Mouse (Mus musculus) embryonic stem cell, embryonic (primary cell): ENCODE results near the gene Ahdc1.

ENCODE experiments used
- CTCF ChIA-PET, 4 experiments: fragments of 300-600 bp in 2 of 4; fragments of 350-600 bp in 2 of 4; sonication (Branson Sonifier 250); formaldehyde crosslinking; loops; one replicate each; lab custom pipeline; 2022; ENCODE audit warnings: inconsistent platforms in 2 of 4; lab: Charles Lee
- POLR2A ChIA-PET, 4 experiments: fragments of 300-600 bp in 2 of 4; fragments of 350-600 bp in 2 of 4; sonication (Branson Sonifier 250); formaldehyde crosslinking; loops; one replicate each; lab custom pipeline; 2022; ENCODE audit warnings: antibody characterized with exemption in 4 of 4, inconsistent platforms in 1 of 4; lab: Charles Lee

Ahdc1 gene

DNA sequence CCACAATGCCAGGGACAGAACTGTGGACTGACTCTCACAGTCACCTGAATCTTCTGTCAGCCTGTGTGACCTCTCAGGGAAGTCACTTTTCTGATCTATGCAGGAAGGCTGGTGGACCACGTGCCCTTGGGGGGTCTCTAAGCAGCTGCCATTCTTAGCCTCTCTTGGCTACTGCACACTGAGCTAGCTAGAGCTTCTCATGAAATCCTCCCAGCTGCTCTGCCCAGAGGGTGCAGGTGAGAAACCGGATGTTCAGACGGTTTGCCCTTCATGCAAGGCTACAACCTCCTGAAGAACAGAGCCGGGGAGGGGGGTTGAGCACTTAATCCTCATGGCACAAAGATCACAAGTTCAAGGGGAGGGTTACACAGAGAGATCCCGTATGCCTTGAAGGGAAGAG, 33.5 kb upstream of the Ahdc1 start:
- POLR2A ChIA-PET = interaction anchor here in 2 of 4 experiments (0.6 to 1.5 kb wide), 5 partner anchors 9 to 154 kb away, joined by 3 to 5 read pairs (median 3); no protein-coding TSS in a partner anchor

DNA sequence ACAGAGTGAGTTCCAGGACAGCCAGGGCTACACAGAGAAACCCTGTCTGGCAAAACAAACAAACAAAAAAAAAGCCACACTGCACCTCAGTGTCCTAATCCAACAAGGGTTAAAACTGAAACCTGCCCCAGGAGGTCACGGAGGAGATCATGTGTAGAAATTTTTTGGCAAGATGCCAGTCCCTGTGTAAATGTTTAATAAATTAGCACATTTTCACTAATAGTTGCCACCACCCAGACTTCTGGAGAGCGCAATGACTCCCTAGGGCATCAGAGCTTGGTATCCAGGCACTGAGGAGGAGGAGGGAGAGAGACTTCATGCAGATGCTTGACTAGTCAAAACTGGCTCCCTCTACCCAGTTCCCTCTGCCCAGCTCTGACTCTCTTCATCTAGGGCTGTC, 31.9 kb upstream of the Ahdc1 start:
- ChIA-PET CTCF (interaction anchor here in 2 of 4 experiments (0.7 to 1.0 kb wide), 2 partner anchors 13 to 21 kb away, joined by 3 to 5 read pairs; no protein-coding TSS in a partner anchor), POLR2A (interaction anchor here in 3 of 4 experiments (0.6 to 1.7 kb wide), 9 partner anchors 11 to 754 kb away, joined by 3 to 6 read pairs (median 3); partner anchors contain the start of gene Wdtc1 (in 1 of the 3))

More for the DNA sequence above, 33.5 kb upstream of the Ahdc1 start:
- CTCF ChIA-PET = interaction anchor here in 1 of 4 experiments (1.1 kb wide), 1 partner anchor 32 kb away, joined by 4 read pairs; no protein-coding TSS in a partner anchor

DNA sequence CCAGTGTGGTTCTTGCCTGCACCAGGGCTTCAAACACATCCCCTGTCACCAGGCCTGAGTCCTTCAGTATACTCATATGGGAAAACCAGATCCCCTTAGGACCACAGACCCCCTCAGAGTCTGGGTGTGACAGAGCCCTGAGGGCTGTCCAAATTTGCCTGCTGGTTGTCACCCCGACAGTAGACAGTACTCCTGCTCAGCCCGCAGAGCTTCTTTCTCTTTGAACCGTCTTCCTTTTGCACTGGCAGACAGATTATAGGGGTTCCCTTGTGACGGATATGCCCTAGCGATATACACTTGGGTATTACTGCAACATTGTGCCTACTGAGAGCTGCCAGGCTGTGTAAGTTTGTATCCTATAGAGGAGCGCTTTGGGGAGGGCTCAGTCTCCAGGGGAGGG, 29.4 kb upstream of the Ahdc1 start:
- CTCF ChIA-PET = interaction anchor here in 3 of 4 experiments (0.6 to 1.2 kb wide), 5 partner anchors 10 to 36 kb away, joined by 3 to 16 read pairs (median 3); no protein-coding TSS in a partner anchor
- POLR2A ChIA-PET = interaction anchor here in 3 of 4 experiments (0.9 to 5.8 kb wide), 20 partner anchors 8 to 372 kb away, joined by 3 to 42 read pairs (median 4); partner anchors contain the start of genes Fam76a (in 1 of the 3), Fgr (in 1 of the 3) and Wdtc1 (in 1 of the 3)

DNA sequence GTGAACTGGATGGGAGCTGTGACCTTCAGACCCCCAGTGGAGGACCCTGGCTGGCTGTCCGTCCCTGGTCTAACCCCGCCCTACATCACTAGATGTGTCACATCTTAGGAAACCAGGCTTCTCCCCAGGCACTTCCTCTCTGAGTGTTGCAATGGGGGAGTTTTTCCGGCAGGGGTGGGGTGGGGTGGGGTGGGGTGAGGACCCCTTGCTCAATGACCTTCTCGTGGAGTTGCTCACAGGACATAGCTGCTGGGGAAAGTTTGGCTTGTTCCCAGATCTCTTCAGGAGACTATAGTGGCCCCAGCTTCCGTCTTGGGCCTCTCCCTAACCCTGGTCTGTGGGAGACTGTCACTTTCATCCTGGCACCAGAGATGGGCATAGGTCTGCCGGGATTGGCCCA, 28.1 kb upstream of the Ahdc1 start:
- CTCF ChIA-PET = interaction anchor here in 3 of 4 experiments (0.6 to 3.6 kb wide), 8 partner anchors 10 to 218 kb away, joined by 3 to 16 read pairs (median 6); no protein-coding TSS in a partner anchor

DNA sequence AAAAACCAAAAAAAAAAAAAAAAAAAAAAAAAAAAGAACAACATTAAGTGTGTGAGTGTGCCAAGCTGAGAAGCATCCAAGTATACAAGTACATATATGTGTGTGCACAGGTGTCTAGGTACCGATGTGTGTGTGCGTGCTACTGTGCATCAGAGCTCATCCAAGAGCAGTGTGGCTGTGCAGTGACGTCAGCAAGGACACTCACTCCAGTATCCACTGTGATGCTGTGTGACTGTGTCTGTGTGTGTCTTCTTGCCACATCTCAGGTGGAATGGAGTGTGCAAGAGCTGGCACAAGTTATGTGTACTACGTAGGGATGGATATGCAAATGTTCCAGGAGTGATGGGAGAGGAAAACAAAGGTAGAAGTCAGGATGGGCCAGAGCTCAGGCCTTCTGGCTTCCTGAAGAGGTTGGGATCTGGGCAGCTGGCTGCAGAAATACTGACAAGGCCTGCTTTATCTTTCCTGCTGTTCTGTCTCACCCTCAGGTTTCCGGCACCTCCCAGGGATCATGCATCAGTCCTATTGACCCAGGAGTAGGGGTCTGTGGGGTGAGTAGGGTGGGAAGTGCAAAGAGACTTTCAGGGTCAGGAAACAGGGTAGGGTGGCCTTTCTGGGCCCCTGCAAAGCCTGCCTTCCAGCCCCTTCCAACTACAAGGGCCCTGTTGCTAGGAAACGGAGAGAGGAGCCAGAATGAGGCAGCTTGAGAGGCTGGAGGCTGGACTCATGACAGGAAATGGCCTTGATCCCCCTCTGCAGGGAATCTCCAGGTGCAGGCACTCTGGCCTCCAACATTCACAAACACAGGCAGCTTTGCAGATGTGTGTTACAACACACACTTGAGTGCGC, 27.2 kb upstream of the Ahdc1 start:
- ChIA-PET POLR2A (interaction anchor here (0.5 to 5.8 kb wide), 39 partner anchors 8 to 1299 kb away, joined by 3 to 42 read pairs (median 4); partner anchors contain the start of genes Fgr (in 2 of the 4), Stx12 (in 1 of the 4) and Wdtc1 (in 1 of the 4)), CTCF (interaction anchor here (0.5 to 3.6 kb wide), 17 partner anchors 9 to 466 kb away, joined by 3 to 16 read pairs (median 3); partner anchors contain the start of gene Fgr (in 1 of the 4))

More for the DNA sequence above, 28.1 kb upstream of the Ahdc1 start:
- POLR2A ChIA-PET = interaction anchor here (0.5 to 5.8 kb wide), 28 partner anchors 8 to 672 kb away, joined by 3 to 42 read pairs (median 5); partner anchors contain the start of genes Fgr (in 2 of the 4) and Stx12 (in 1 of the 4)

DNA sequence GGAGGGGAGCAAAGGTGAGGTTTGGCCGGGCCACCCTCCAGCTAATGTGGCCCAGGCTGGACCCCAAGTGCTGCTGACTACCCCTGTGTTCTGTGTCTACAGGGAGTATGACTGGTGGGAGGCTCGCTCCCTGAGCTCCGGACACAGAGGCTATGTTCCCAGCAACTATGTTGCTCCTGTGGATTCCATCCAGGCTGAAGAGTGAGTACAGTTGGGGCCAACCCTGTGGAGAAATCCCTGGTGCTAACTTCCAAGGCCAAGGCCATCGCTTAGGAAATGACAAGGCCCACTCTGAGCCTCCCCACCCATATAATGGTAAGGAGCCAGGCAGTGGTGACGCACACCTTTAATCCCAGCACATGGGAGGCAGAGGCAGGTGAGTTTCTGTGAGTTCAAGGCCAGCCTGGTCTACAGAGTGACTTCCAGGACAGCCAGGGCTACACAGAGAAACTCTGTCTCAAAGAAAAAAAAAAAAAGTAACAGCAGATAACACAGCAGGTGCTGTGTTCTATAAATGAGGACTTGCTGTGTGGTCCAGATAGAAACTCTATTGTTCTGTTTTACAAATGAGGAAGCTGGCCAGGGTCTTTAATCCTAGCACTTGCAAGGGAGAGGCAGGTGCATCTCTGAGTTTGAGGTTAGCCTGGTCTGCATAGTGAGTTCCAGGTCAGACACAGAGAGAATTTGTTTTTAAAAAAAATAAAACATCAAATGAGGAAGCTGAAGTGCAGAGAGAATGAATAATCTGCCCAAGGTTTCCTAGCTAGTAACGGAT, 22.3 kb upstream of the Ahdc1 start:
- ChIA-PET POLR2A (interaction anchor here in 3 of 4 experiments (0.5 to 2.4 kb wide), 17 partner anchors 10 to 556 kb away, joined by 3 to 10 read pairs (median 3); partner anchors contain the start of gene Wdtc1 (in 1 of the 3)), CTCF (interaction anchor here (0.6 to 3.5 kb wide), 13 partner anchors 12 to 352 kb away, joined by 3 to 24 read pairs (median 3); no protein-coding TSS in a partner anchor)

DNA sequence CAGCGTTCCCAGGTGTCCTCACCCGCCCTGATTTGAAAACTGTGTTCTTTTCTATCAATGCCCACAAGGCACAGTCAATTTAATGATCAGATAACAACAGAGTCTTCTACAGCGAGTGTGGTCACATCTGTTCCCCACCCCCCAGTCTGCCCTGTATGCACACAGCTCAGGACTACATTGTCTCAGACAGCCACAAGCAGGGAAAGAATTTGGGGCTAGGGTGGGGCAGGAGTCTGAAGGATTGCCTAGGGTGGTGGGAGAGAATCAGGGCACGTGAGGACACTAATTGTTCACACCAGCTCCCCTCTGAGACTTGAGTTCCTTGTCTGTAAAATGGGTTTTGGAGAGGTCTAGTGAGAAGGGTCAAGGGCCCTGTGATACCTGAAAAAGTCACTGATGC, 17.5 kb upstream of the Ahdc1 start:
- CTCF ChIA-PET = interaction anchor here in 3 of 4 experiments (0.6 to 2.2 kb wide), 10 partner anchors 10 to 414 kb away, joined by 3 to 15 read pairs (median 4); no protein-coding TSS in a partner anchor

DNA sequence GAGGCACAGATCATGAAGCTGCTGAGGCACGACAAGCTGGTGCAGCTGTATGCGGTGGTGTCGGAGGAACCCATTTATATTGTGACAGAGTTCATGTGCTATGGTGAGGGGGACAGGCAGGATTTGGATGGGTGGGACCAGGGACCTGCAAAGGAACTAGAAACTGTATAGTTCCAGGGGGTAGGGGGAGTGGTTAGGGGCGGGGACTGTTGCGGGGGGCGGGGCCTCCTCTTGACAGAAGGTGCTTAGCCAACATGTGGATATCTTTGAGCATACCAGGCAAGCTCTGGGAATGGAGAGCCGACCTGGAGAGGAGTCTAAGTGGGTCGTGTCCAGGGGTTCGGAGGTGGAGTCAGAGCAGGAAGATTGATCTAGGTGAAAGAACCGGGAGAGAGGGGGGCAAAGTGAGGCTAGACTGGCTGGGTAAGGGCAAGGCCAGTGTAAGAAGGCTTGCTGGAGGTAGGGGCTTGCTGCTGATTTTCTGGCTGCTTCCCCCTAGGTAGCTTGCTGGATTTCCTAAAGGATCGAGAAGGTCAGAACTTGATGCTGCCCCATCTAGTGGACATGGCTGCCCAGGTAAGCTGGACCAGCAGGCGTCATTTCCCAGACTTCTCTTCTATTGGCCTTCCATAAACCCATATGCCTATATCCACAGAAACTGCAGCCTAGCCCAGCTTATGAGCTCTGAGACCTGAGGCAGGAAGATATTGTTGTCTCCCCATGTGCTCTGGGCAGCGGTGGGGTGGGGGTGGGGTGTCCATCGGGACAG, 13.4 kb upstream of the Ahdc1 start:
- ChIA-PET CTCF (interaction anchor here in 3 of 4 experiments (0.6 to 2.0 kb wide), 5 partner anchors 8 to 199 kb away, joined by 3 to 8 read pairs (median 3); no protein-coding TSS in a partner anchor), POLR2A (interaction anchor here in 3 of 4 experiments (0.6 to 2.4 kb wide), 9 partner anchors 8 to 202 kb away, joined by 3 to 9 read pairs (median 3); partner anchors contain the start of genes Fgr (in 1 of the 3) and Themis2 (in 1 of the 3))

More for the DNA sequence above, 17.5 kb upstream of the Ahdc1 start:
- POLR2A ChIA-PET = interaction anchor here (0.5 to 4.3 kb wide), 44 partner anchors 7 to 1074 kb away, joined by 3 to 42 read pairs (median 4); partner anchors contain the start of genes Fgr (in 2 of the 4), Ahdc1 (in 1 of the 4) and Wdtc1 (in 1 of the 4)

DNA sequence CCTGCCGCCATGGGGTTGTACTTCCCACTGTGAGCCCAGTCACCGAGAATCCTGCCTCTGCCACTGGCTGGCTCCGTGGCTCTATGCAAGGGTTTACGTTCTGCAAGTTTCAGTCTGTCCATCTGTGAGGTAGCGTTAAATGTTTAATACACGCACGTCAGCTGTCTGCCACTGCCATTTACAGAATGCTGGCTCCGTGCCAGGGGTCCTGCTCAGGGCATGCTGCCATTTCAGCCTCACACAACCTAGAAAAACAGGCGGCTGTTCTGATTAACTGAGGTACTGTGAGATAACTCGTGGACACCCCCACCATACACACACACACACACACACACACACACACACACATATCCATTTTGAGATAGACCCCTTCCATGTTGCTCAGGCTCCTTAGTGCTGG, 8.2 kb upstream of the Ahdc1 start:
- POLR2A ChIA-PET = interaction anchor here in 3 of 4 experiments (0.6 to 4.7 kb wide), 16 partner anchors 8 to 299 kb away, joined by 3 to 30 read pairs (median 4); no protein-coding TSS in a partner anchor
- CTCF ChIA-PET = interaction anchor here in 3 of 4 experiments (0.5 to 11.9 kb wide), 10 partner anchors 34 to 490 kb away, joined by 3 to 137 read pairs (median 4); no protein-coding TSS in a partner anchor

DNA sequence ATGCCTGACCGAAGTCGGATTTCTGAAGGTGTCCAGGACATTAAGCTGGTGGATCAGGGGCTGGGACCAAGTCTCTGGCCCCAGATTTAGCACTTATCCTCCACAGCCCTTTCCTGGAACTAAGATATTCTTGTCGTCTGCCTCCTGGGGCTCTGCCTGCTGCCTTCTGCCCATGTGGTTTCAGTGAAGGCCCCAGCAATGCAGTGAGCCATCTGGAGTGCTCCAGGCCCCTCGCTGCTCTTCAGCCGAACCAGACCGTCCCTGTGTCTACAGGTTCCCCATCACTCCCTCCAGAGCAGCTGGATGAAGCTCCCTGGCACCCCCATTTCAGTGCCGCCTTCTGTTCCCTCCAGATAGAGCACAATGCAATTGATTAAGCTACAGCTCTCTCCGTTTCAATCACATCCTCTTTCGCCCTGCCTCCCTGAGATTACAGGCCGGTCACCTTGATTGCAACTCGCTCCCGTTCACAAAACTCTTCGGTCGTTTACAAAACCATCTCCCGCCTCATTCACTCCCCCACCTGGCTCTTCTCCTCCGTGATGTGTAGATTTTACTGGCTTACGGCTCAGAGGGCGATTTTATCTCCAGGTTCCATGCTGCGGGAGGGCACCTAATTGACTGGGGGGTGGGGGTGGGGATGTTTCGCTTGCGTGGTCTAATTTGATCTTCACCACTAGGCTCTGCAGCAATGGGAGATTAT, 7.6 kb upstream of the Ahdc1 start:
- POLR2A ChIA-PET = interaction anchor here (0.5 to 4.7 kb wide), 23 partner anchors 9 to 299 kb away, joined by 3 to 30 read pairs (median 3); no protein-coding TSS in a partner anchor
- CTCF ChIA-PET = interaction anchor here (0.5 to 11.9 kb wide), 14 partner anchors 34 to 511 kb away, joined by 3 to 137 read pairs (median 4); no protein-coding TSS in a partner anchor

DNA sequence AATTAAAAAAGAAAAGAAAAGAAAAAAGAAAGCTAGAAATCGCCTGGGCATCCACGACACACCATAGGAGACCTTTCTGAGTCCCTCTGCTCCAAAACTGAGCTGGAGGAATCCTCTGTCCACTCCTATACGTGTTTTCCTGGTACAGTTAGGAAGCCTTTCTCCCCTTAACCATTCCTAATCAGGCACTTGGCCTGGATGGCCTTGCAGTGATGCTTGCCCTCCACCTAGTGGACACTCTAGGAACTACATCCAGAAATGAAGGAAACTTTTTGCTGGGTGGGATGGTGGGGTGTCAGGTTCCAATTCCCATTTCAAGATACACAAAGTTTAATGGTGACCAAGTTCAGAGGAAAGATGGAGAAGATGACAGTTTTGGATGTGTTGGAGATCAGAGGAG, 5.8 kb upstream of the Ahdc1 start:
- CTCF ChIA-PET = interaction anchor here (0.6 to 11.9 kb wide), 21 partner anchors 9 to 492 kb away, joined by 3 to 137 read pairs (median 4); no protein-coding TSS in a partner anchor
- POLR2A ChIA-PET = interaction anchor here in 3 of 4 experiments (0.5 to 4.7 kb wide), 11 partner anchors 10 to 162 kb away, joined by 3 to 30 read pairs (median 3); partner anchors contain the start of gene Ppp1r8 (in 2 of the 3)

DNA sequence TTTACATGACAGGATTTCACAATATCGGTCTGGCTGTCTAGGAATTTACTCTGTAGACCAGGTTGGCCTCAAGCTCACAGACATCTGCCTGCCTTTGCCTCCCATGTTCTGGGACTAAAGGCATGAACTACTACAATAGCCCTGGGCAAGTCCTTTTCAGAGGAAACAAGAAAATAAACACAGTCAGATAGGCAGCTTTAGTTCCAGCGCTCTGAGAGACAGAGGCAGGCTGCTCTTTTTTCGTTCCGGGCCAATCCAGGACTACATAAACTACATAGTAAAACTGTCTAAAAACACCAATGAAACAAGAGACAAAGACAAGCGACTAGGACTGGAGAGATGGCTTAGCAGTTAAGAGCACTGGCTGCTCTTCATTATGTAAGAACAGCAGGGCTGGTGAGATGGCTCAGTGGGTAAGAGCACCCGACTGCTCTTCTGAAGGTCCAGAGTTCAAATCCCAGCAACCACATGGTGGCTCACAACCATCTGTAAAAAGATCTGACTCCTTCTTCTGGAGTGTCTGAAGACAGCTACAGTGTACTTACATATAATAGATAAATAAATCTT, 5.1 kb upstream of the Ahdc1 start:
- POLR2A ChIA-PET = interaction anchor here in 2 of 4 experiments (0.6 to 9.2 kb wide), 13 partner anchors 9 to 64 kb away, joined by 3 to 88 read pairs (median 3); no protein-coding TSS in a partner anchor
- CTCF ChIA-PET = interaction anchor here in 3 of 4 experiments (0.6 to 11.9 kb wide), 13 partner anchors 12 to 287 kb away, joined by 3 to 137 read pairs (median 4); no protein-coding TSS in a partner anchor

DNA sequence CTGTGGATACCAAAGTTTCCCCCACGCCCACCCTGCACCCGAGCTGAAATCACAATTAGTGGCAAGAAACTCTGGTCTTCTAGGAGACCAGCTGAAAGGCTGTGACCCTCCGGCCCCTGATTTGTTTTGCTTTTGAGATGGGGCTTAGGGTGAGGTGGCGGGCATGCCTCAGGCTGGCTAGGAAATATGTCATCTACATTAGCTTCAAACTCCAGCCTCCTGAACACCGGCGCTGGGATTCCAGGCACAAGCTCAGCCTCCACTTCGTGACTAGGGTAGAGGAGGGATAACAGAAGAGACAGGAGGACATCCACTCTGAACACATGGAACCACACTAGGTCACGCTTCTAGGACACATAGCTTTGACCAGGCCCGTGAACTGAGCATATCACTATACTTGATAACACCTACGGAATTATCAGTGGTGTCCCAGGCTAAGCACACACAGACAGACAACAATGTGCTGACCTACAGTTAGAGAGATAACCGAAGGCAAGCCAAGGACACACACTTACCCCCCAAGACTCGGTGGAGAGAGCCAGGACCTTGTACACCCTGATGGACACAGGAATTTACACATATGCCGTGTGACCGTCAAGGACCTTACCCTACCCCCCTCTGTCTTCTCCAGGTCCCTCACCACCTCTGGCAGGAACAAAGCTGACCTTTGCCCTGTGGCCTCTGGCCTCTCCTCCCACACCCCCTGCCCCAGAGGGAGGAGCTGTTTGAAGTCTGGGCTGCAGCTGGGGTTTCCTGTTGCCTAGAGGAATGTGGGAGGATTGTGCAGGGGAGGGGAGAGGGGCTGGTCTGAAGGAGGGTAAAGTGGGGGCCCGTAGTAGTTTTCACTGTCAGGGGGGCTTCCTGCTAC, 3.3 kb upstream of the Ahdc1 start:
- CTCF ChIA-PET = interaction anchor here (0.5 to 11.9 kb wide), 28 partner anchors 14 to 1317 kb away, joined by 3 to 137 read pairs (median 4); no protein-coding TSS in a partner anchor
- POLR2A ChIA-PET = interaction anchor here in 3 of 4 experiments (0.6 to 9.2 kb wide), 25 partner anchors 13 to 294 kb away, joined by 3 to 90 read pairs (median 3); partner anchors contain the start of gene Ppp1r8 (in 1 of the 3)

DNA sequence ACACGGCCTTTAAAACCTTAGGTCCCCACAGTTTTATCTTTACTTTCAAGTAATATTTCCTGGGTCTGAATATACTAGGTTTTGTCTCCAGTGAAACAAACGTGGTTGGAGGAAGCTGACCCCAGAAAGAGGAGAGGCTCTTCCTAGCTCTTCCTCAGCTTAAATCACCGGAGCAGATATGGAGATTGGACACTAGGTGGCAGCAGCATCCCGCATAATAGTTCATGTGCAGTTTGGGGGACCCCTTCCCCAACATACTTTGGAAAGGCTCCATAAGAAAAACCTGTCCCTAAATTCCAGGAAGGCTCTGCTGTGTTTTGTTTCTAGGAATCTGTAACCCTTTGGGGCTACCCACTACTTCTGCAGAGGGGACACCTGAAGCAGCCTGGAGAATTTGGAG, 1.9 kb upstream of the Ahdc1 start:
- POLR2A ChIA-PET = interaction anchor here (0.6 to 9.2 kb wide), 32 partner anchors 20 to 442 kb away, joined by 3 to 90 read pairs (median 3); partner anchors contain the start of genes Wdtc1 (in 2 of the 4) and Slc9a1 (in 1 of the 4)
- CTCF ChIA-PET = interaction anchor here (0.5 to 11.9 kb wide), 67 partner anchors 9 to 440 kb away, joined by 3 to 137 read pairs (median 4); partner anchors contain the start of genes Fgr (in 1 of the 4) and Wdtc1 (in 1 of the 4)
